Mouse (Mus musculus) hindbrain, embryonic 10.5 days (tissue): ENCODE data around the gene Appl2. TPM values are rescaled to one million over a fixed set of nuclear protein-coding genes. Genes with fewer than 3 reads are reported as not detected.
A peak's percentile ranks its signal among the peaks of the same experiment; 100 is the strongest.

ENCODE experiments used
- DNase-seq: peaks from one replicate; pipeline ENCODE4 v3.0.0-alpha.2; 2017; ENCODE audit warnings: low spot score
- H3K27ac ChIP-seq: fragments of 300-500 bp; sonication (generic); 2 replicates; pipeline ENCODE4 v1.5.1; 2016; ENCODE audit warnings: mild to moderate bottlenecking, moderate library complexity
- H3K27me3 ChIP-seq: fragments of 300-500 bp; sonication (generic); 2 replicates; pipeline ENCODE4 v1.6.1; 2016; ENCODE audit warnings: mild to moderate bottlenecking; ENCODE audit not compliant: poor library complexity, insufficient read depth, severe bottlenecking
- H3K36me3 ChIP-seq: fragments of 300-500 bp; sonication (generic); 2 replicates; pipeline ENCODE4 v1.6.1; 2016; ENCODE audit warnings: mild to moderate bottlenecking, moderate library complexity
- H3K4me1 ChIP-seq: fragments of 300-500 bp; sonication (generic); replicated peaks from 2 replicates; pipeline ENCODE4 v1.6.1; 2016; ENCODE audit warnings: mild to moderate bottlenecking
- H3K4me3 ChIP-seq: fragments of 300-500 bp; sonication (generic); 2 replicates; pipeline ENCODE4 v1.5.1; 2016; ENCODE audit warnings: mild to moderate bottlenecking, moderate library complexity
- H3K9me3 ChIP-seq: fragments of 300-500 bp; sonication (generic); 2 replicates; pipeline ENCODE4 v1.6.1; 2016; ENCODE audit warnings: mild to moderate bottlenecking, moderate library complexity
- WGBS: fragments of 180-500 bp; shearing (Covaris S2); methylation state at CpG from one replicate; pipeline ENCODE4 v1.1.7; 2016; 5-methylcytosine and 5-hydroxymethylcytosine counted together
- polyA plus RNA-seq: library from polyadenylated mRNA; unstranded; fragments of >200 nt; fragmentation: Nextera tagmentation; extraction: Ambion mirVana; gene quantifications from 2 replicates; pipeline ENCODE4 v1.2.1, GENCODE M21; 2016

Gene Appl2
- polyA plus RNA-seq, 1 experiment from 2014 or later = 29.6 TPM

DNA sequence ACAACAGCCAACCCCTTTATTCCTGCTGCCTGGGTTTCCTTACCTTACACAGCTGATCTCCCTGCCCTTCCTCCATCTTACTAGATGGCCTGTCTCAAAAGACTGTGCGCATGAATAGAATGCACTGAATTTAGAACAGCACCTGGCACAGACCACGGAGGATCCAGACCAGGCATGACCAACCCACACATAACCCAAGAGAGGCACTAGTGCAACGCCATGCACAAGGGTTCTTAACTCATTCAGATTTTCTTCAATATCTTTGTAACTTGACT is 2.9 kb downstream of the Appl2 start:
- 91% methylated on average over 3 of the region's 3 CpGs for WGBS
- no peaks in the 10 kb centered on the region for H3K9me3 ChIP-seq
- peak overlapping the region; percentile 83 for H3K27ac ChIP-seq
- peaks cover 57% of the 10 kb centered on the region for H3K4me1 ChIP-seq
- H3K27me3 ChIP-seq = no peaks in the 10 kb centered on the region
- H3K36me3 ChIP-seq = no peaks in the 10 kb centered on the region
- DNase-seq = no peak
- H3K4me3 ChIP-seq = no peak overlapping the region

DNA sequence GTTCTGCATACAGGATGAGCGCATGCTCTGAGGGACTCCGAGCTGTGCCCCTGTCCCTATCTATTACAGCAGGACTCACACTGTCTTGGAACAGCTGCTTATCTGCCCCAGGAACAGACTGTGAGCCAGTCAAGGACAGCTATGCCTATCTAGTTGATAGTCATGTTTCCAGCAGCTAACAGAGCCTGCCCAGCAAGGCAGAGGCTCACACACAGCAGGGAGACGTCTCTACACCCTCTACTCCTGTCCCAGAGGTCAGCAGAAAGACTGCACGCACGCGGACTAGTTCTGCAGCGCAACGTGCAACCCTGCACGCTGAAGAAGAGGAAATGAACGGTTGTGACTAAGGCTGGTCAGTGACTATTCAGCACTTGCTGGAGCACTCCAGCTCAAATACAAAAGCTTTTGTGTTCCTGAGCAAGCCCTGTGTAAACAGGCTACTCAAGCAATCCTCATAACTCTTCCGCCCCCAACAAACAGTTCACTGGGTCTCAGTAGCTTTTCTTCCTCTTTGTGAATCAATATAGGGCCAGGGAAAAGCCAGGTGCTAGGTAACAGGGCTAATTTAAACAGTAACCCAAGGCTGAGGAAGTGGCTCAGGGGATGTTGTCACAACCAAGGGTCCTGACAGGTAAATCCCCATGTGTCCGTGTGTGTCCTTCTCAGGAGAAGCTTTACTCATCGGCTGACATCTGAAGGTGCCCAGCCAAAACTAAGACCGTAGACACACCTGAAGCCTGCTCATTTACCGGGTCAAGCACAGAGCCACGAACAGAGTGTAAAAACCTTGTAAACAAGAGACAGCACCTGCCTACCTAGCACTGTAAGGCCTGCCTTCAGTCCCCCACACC is 3.4 kb downstream of the Appl2 start:
- peak; percentile 13 for DNase-seq
- 64% methylated on average over 16 of the region's 16 CpGs for WGBS
- H3K9me3 ChIP-seq = no peaks in the 10 kb centered on the region
- H3K36me3 ChIP-seq = no peaks in the 10 kb centered on the region
- no peaks in the 10 kb centered on the region for H3K27me3 ChIP-seq
- H3K4me1 ChIP-seq = peaks cover 57% of the 10 kb centered on the region
- H3K4me3 ChIP-seq = 0 out of 2 replicates have a peak overlapping the region, but pooled peaks have one; percentile 2
- peak overlapping the region; percentile 83 for H3K27ac ChIP-seq

DNA sequence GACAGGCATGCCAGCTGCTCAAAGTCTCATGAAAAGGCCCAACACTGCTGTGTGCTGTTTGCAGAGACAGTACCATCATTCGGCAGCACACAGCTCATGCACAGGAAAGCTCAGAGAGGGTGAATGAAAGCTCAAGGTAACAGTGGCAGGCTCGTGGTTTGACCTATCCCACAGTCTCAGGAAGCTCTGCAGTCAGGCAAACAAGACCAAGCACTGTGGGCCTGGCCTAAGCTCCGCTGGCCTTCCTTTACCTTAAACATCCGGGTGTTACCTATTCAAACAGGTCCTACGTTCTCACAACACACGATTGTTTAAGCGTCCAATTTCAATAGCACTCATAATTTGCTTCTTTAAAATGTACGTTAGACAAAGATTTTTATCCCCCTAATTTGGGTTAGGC is 4.4 kb downstream of the Appl2 start:
- WGBS = 85% methylated on average over 8 of the region's 8 CpGs

DNA sequence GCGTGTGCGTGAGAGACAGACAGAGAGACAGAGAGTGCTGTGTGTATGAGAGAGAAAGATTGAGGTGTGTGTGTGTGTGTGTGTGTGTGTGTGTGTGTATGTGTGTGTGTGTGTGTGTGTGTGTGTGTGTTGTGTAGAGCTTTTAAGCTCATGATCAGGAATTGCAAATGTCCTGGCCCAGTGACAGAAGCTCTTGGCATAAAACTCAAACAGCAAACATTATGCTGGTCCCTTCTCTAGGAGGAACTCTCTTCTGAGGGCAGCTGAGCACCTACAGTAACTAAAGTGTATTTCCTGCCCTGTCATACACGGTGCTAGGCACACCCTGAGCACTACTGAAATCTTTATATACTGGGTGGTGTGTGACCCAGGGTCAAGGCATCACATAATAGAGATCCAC is 6.9 kb downstream of the Appl2 start:
- Histone ChIP-seq H3K27ac (no peak overlapping the region), H3K4me1 (peaks cover 35% of the 10 kb centered on the region), H3K9me3 (no peaks in the 10 kb centered on the region), H3K36me3 (peaks cover 6% of the 10 kb centered on the region; the same call in 1 of the 2 replicates), H3K27me3 (no peaks in the 10 kb centered on the region), H3K4me3 (no peak overlapping the region)
- 91% methylated on average over 3 of the region's 3 CpGs for WGBS
- DNase-seq = no peak

More for the DNA sequence above, 4.4 kb downstream of the Appl2 start:
- peaks cover 56% of the 10 kb centered on the region for H3K4me1 ChIP-seq
- H3K27ac ChIP-seq = peak overlapping the region; percentile 40; the same call in 1 of the 2 replicates
- no peak overlapping the region for H3K4me3 ChIP-seq
- DNase-seq = no peak
- peaks cover 2% of the 10 kb centered on the region; the same call in 1 of the 2 replicates for H3K36me3 ChIP-seq
- no peaks in the 10 kb centered on the region for H3K9me3 ChIP-seq
- no peaks in the 10 kb centered on the region for H3K27me3 ChIP-seq

DNA sequence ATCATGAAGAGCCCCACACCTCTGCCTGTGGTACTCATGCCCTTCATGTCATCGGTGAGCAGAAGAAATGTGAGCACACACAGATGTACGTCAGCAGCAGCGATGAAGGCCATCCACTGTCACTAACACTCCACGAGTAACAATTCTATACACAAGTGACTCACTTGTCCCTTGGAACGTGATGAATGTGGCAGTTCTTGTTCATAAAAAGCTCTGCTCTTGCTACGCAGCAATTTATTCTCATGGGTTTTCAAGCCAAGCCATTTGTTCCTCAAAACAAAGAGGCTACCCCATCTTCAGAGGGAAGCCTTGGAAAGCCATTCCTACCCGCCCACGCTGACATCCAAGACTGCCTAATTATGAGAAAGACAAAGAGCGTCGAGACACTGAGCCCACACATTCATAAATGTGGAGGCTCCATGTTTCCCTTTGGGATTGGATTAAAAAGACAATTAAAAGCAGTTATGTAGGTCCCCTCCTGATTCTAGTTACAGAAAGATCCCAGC is 8.6 kb downstream of the Appl2 start:
- 76% methylated on average over 10 of the region's 10 CpGs for WGBS
- H3K4me1 ChIP-seq = peaks cover 25% of the 10 kb centered on the region
- H3K27ac ChIP-seq = peak overlapping the region; percentile 53; the same call in 1 of the 2 replicates
- DNase-seq = no peak
- H3K27me3 ChIP-seq = no peaks in the 10 kb centered on the region
- no peaks in the 10 kb centered on the region for H3K9me3 ChIP-seq
- peaks cover 6% of the 10 kb centered on the region; the same call in 1 of the 2 replicates for H3K36me3 ChIP-seq
- no peak overlapping the region for H3K4me3 ChIP-seq

DNA sequence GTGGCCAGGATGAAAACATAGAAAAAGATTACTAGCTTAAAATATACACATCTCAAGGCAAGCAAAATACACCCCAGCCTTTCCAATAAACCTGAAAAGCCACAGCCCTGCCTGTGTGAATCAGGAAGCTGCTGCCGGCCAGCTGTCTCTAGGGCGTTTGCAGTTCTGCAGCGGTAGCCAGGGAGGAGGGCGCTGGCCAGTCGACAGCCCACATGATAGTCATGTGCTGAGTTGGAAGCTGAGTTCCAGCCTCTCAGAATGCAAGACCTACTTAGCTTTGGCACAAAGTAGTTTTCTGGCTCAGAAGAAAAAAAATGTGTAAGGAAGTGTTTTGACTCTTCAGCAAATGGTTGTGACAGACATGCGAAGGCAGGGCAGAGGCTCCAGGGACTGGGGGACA is 11.2 kb downstream of the Appl2 start:
- Histone ChIP-seq H3K4me3 (no peak overlapping the region), H3K27ac (no peak overlapping the region), H3K27me3 (no peaks in the 10 kb centered on the region), H3K4me1 (peaks cover 36% of the 10 kb centered on the region), H3K9me3 (no peaks in the 10 kb centered on the region), H3K36me3 (peaks cover 14% of the 10 kb centered on the region)
- 53% methylated on average over 6 of the region's 6 CpGs for WGBS
- no peak for DNase-seq

DNA sequence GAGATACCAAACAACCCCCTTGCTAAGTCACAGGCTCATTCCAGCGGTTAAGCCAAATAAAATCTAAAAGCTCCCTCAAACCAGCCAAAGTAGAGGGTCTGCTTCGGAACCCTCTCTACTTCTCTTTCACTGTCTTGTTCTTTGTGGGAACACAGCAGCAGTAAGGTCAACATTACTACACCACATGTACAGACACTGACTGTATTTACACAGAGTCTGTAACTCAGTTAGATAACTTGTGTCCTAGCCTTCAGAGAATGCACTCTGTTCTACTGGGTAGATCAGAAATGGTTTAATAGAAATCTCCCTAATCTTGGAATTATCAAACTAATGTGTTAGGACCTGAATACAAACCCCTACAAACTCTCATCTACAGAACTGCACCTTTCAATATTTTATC is 12.3 kb downstream of the Appl2 start:
- Histone ChIP-seq H3K9me3 (no peaks in the 10 kb centered on the region), H3K27ac (no peak overlapping the region), H3K27me3 (no peaks in the 10 kb centered on the region), H3K4me1 (peaks cover 38% of the 10 kb centered on the region), H3K36me3 (peaks cover 25% of the 10 kb centered on the region), H3K4me3 (no peak overlapping the region)
- 89% methylated on average over 2 of the region's 2 CpGs for WGBS
- DNase-seq = no peak

DNA sequence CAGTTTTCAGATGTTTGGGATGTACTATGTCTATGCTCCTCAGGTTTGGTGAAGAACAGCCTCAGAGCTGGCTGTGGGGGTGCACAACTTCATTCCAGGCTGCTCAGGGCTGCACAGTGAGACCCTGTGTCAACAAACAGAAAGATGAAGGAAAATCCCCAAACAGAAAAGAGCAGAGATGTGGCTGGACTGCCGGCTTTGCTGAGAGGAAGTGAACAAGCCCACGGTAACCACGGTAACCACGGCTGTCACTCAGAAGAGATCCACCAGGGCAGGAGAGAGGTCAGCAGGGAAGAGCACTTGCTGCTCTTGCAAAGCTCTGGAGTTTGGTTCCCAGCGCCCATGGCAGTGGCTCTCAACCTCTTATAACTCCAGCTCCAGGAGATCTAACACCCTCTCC is 14.1 kb downstream of the Appl2 start:
- H3K27me3 ChIP-seq = no peaks in the 10 kb centered on the region
- peak; percentile 68 for DNase-seq
- H3K27ac ChIP-seq = 0 out of 2 replicates have a peak overlapping the region, but pooled peaks have one; percentile 40
- peaks cover 38% of the 10 kb centered on the region for H3K4me1 ChIP-seq
- H3K4me3 ChIP-seq = no peak overlapping the region
- WGBS = 36% methylated on average over 5 of the region's 5 CpGs
- peaks cover 29% of the 10 kb centered on the region for H3K36me3 ChIP-seq
- H3K9me3 ChIP-seq = no peaks in the 10 kb centered on the region

DNA sequence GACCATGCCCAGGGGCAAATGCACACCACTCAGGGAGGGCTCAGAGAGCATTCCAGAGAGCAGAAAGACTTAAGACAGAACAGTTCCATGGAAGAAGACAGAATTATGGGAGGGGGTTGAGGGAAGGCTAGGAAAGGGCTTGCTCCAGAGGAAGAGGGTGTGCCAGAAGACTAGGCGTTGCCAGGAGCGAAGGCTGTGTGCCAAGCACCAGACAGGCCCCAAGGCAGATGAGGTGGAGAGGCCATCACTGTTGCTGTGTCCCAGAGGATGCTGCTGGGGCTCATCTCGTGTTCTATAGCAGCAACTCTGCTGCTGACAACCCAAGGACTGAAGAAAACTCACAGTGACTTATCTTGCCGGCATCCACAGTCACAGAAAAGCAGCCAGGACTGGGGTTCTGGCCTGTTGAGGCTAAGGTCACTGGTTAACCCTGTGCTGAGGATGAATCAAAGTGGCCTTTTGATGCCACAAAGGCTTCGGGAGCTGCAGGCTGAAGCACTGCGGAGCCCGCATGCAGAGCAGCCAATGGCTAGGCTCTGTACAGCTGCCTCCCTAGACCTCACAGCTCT is 15.6 kb downstream of the Appl2 start:
- H3K36me3 ChIP-seq = peaks cover 38% of the 10 kb centered on the region
- no peaks in the 10 kb centered on the region for H3K9me3 ChIP-seq
- peak overlapping the region; percentile 62 for H3K27ac ChIP-seq
- no peaks in the 10 kb centered on the region for H3K27me3 ChIP-seq
- peaks cover 38% of the 10 kb centered on the region for H3K4me1 ChIP-seq
- no peak for DNase-seq
- 70% methylated on average over 7 of the region's 7 CpGs for WGBS
- H3K4me3 ChIP-seq = no peak overlapping the region

DNA sequence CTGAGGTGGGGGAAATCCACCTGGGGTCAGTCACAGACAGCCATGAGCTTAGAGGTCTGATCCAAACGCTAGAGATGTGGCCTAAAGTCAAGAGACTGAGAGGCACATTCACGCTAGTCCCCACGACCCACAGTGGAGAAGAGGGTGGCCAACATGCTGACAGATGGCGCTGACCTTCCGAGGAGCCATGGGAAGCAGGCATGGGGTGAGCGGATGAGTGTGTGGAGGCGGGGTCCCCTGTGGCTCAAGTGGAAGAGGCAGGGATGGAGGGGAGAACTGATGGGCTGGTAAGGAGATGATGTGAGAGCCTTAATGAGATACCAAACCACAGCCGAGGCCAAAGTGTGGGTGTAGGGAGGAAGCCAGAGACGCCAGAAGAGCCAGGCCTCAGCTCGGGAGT is 16.8 kb downstream of the Appl2 start:
- Histone ChIP-seq H3K27me3 (no peaks in the 10 kb centered on the region), H3K4me1 (peaks cover 34% of the 10 kb centered on the region), H3K9me3 (no peaks in the 10 kb centered on the region), H3K27ac (peak overlapping the region; percentile 1; the same call in 1 of the 2 replicates), H3K4me3 (no peak overlapping the region), H3K36me3 (peaks cover 49% of the 10 kb centered on the region)
- WGBS = 84% methylated on average over 10 of the region's 10 CpGs
- no peak for DNase-seq

DNA sequence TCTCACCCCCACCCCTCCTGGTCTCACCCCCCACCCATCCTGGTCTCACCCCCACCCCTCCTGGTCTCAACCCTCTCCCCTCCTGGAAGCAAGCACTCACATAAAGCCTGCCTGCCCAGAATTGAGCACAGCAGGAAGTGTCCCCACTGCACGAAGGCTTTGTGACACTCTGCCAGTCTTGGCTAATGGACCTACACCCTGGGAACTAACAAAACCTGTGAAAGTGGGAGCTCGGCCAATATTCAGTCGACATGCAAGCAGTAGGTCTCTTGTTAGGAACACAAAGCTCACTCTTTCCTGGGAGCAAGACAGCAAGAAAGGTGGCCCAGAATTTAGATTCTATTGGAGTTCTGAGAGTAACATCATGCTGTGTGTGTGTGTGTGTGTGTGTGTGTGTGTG is 17.6 kb downstream of the Appl2 start:
- Histone ChIP-seq H3K9me3 (no peaks in the 10 kb centered on the region), H3K4me3 (no peak overlapping the region), H3K36me3 (peaks cover 57% of the 10 kb centered on the region), H3K4me1 (peaks cover 32% of the 10 kb centered on the region), H3K27me3 (no peaks in the 10 kb centered on the region), H3K27ac (no peak overlapping the region)
- DNase-seq = no peak
- 67% methylated on average over 3 of the region's 3 CpGs for WGBS

DNA sequence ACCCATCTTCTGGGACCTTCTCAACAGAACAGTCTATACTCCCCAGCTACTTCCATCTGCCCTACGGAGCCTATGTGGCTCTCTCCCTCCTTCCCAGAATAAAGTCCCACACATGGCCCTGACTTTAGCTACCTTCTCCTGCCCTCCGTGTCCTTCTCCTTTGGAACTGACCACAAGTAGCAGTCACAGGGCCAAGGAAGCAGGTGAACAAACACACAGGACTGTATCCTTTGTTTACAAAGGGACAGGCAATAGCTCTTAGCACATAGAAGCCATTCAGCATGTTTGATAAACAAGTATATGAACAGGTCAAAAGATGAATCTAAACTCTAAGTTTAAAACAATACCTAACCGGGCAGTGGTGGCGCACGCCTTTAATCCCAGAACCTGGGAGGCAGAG is 18.7 kb downstream of the Appl2 start:
- no peak for DNase-seq
- Histone ChIP-seq H3K4me1 (peaks cover 27% of the 10 kb centered on the region), H3K27me3 (no peaks in the 10 kb centered on the region), H3K4me3 (no peak overlapping the region), H3K36me3 (peaks cover 67% of the 10 kb centered on the region), H3K27ac (no peak overlapping the region), H3K9me3 (no peaks in the 10 kb centered on the region)
- 95% methylated on average over 5 of the region's 5 CpGs for WGBS

DNA sequence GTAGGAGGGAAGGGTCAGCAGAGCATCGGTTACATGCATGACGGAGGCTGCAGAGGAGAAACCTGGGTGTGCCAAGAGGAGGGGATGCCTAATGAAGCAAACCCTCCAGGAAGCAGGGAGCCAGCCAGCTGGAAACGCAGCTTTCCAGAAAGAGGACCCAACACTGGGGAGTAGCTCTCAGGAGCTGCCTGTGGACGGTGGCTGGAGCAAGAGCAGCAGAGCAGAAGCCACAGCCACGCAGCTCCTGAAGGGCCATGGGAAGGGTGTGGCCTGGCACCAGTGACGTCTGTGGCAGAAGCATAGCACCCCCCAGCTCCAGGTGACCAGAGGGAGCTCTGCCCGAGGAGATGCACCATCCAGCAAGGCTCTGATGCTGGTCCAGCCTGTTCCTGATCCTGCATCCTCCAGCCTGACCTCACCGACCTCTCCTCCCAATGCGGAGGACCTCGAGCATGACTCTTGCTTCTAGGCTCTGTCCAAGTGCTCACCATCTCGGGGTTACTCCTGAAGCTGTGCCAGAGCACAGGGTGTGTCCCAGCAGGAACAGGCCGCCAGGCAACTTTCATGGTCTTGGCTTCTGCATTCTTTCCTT is 19.3 kb downstream of the Appl2 start:
- Histone ChIP-seq H3K27me3 (no peaks in the 10 kb centered on the region), H3K9me3 (no peaks in the 10 kb centered on the region), H3K36me3 (peaks cover 73% of the 10 kb centered on the region), H3K4me1 (peaks cover 21% of the 10 kb centered on the region), H3K4me3 (no peak overlapping the region), H3K27ac (no peak overlapping the region)
- no peak for DNase-seq
- 85% methylated on average over 12 of the region's 12 CpGs for WGBS
